Mouse (Mus musculus) megakaryocyte progenitor cell, adult 5-6 weeks (primary cell): ENCODE measurements around the gene B4galt1. TPM values are rescaled to one million over a fixed set of nuclear protein-coding genes. Genes with fewer than 3 reads are reported as not detected.

Experiments used
- ATAC-seq: replicated peaks from 2 replicates; pipeline ENCODE4 v1.8.0; 2016; ENCODE audit warnings: mild to moderate bottlenecking, moderate TSS enrichment, inconsistent platforms; ENCODE audit not compliant: poor library complexity
- total RNA-seq, 2 experiments: library from RNA; stranded (forward) in 1 of 2; stranded (reverse) in 1 of 2; fragments of 157-497, 149-512 nt in 1 of 2; fragments of 200-1000 nt in 1 of 2; gene quantifications; 2 replicates each; pipeline versions ENCODE4 v1.2.3 to v1.2.4; 2015 to 2017

Gene B4galt1
- total RNA-seq, 2 experiments from 2014 or later: 46.5 to 71.5 TPM

DNA sequence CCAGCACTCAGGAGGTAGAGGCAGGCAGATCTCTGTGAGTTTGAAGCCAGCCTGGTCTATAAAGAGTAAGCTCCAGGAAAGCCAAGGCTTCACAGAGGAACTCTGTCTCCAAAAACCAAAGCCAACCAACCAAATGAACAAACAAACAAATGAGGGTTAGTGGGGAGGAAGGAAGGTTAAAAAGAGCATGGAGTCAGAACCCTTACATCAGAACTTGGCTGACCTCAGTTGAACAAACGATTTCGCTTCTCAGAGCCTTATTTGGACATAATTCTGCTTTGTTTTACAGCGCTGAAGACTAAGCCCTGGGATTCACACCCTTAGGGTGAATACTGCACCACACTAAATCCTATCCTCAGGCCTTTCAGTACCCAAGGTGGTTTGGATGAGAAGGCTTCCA lies 18.3 kb upstream of the B4galt1 start:
- no peak for ATAC-seq

DNA sequence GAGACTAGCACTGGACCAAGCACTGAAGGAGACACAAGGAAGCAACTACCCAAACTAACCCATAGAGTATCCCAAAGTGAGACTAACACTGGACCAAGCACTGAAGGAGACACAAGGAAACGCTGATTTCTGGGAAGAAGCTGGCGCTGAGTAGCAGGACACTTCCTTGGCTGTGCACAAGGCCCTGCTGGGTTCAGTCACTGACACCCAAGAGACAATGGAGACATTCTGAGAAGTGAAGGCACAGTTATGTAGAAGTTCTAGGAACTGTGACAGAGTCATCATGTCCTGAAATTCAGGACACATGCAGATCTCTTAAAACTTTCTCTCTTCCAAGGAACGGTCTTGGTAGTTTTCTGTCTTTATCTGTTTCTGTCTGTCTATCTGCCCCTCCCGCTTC lies 16.4 kb upstream of the B4galt1 start:
- ATAC-seq: no peak

DNA sequence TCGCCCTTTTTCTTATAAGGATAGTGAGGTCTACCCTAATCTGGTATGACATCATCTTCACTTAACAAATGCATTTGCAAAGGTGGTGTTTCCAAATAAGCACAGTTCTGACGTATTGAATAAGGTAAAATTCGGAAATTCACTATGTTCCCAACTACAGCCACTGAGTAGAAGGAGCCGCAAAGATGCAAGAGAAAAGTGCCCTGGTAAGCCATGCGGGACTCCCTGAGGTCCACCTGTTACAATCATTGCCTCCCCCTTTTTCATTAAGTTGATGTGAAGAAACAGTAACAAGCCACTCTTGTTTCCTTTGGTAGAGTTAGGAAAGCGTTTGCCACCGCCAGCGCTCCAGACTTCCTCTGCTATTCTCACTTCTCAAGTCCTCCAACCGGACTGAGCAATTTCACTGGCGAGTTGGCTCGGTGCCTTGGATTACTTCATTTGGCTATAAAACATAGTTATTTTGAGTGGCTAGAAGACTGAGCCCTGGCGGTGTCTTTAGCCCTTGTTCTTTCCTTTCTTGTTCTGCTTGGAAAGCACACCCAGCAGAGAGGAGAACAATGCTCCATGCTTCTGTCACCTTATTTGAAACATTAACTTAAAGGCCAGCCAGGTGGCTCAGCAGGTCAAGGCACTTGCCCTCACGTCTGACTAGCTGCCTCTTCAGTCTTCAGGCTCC lies 14.9 kb upstream of the B4galt1 start:
- peak; percentile 86 for ATAC-seq

DNA sequence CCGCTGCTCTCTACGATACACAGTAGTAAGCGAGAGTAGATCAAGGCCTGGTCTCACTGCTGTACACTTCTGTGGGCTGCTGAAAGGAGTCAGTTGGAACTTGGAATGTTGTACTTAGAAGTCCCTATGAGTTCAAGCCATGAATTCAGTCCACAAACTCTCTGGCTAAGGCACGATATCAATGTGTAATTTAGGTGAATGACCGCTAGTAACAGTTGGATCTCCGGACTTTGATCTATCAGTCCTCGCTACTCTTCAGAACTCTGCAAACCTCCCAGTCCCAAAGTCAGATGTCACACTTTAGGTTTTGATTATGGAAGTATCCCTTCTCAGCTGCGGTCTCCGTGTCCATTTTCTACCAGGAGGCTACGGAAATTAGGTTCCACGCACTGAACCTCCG lies 10.6 kb upstream of the B4galt1 start:
- ATAC-seq: no peak

DNA sequence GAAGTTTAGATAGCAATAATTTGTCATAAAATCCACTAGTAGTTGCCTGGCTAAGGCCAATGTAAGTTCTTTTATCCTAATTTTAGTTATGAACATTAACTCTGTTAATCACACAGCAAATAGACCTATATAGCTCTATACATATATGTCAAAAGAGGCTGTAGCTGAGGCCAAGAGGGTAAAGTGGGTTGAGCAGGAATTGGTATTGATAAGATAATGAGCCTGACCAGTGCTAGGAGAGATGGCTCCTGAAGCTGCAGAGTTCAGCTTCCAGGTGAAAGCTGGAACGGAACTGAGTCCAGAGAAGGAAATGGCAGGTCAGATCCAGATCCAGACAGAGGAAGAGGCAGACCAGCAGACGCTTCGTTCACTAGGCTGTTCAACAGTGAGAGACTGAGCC lies 9.5 kb upstream of the B4galt1 start:
- ATAC-seq: no peak

DNA sequence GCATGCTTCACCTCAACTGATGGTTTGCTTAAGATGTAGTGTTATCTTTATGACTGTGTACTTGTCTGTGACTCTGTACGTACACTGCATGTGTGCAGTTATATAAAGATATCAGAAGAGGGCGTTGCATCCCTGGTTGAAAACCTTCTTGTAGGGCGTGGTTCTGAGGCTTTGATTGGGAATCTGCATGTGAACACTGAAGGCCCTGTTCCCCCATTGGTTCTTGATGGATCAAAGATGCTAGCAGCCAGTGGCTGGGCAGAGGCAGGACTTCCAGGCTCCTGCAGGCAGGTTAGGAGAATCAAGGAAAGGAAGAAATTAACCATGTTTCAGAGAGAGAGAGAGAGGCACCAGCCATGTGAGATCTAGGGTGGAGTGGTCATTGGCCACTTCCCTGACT lies 7.3 kb upstream of the B4galt1 start:
- ATAC-seq: no peak

DNA sequence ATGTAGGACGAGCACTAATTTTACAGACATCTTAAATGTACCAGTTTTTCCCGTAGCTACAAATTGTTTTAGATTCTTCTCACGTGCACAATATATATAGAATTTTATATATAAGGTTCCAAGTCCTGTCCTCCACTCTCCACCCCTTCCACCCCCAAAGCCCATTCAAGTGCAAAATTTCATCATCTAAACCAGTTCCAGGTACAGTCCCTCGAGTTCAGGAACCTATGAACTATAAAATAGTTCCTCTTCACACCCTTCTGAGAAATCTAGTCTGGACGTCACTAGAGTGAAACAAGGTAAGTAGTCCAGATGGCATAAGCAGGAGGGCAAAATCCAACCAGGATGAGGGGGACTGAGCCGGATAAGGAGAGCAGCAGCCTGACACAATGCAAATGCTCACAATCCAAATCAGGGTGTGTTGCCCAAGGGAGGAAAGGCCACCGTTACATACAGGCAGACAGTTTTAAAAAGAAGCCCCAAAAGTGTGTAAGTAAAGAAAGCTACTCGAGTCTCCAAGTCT lies 4.1 kb upstream of the B4galt1 start:
- ATAC-seq: no peak

DNA sequence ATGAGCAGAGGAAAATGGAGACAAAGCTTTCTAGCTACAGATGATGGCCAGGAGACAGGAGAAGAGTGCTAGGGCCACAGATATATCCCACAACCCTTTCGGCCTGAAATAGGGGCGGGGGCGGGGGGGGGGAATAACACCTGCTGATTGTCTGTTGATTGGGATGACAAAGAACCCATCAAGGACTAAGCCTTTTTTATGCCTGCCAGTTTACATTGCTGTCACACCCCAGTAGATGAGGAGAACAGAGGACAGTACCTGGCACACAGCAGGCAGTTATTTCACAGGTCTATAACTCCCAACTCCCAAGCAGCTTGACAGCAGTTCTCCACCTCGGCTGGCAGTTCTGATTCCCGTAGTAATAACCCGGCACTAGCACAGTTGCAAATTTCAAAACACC lies 2.8 kb upstream of the B4galt1 start:
- ATAC-seq: no peak

DNA sequence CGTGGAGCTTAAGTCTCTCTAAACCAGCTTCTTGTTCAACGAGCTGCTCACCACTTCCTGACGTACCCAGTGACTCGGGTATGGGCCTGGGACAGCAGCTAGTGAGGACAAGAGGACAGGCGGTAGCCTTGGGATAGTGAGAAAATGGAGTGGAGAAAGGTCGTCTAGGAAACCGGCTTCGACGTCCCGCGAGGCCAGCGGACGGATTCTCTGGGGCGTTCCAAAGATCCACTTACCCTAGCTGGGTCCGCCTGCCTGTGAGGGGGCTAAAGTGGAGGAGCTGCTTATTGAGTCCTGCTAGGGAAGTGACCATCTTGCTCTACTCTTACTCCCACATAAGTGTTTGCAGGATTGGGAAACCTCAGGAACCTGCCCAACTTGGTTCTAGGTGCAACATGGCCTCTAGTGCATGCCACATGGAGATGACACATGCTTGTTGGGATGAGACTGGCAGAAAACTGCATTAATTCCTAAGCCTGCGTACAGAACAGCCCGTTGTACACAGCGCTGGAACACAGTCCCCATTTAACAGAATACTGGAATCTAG lies 655 bp upstream of the B4galt1 start:
- peak; percentile 1 for ATAC-seq

DNA sequence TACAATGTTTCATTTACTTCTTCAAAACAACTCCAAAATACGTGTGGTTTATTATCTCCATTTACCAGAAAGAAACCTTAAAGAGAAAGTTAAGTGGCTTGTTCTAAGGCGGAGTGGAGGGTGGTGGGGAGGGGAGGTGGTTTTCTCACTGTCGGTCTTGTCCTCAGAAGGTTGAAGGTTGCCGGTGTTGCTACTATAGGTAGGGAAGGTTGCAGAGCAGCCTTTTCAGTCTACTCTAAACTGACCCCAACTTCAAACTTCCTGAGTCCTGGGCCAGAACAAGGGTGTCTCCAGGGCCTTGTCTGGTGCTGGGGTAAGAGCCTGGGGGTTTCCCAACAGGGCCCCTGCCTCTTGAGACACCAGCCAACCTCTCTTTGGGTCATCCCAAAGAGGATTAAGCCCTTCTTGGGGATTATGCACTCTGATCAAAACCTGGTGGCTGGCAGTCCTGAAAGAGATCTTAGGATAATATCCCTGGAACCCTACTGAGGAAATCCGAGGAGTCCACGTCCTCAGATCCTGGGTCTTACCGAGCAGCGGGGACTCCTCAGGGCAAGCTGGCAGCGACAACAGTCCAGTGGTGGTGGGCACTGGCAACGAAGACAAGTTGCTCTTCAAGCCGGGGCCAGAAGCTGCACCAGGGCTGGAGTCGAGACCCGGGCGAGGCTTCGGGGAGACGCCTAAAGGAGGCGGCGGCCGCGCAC lies 792 bp downstream of the B4galt1 start:
- no peak for ATAC-seq

DNA sequence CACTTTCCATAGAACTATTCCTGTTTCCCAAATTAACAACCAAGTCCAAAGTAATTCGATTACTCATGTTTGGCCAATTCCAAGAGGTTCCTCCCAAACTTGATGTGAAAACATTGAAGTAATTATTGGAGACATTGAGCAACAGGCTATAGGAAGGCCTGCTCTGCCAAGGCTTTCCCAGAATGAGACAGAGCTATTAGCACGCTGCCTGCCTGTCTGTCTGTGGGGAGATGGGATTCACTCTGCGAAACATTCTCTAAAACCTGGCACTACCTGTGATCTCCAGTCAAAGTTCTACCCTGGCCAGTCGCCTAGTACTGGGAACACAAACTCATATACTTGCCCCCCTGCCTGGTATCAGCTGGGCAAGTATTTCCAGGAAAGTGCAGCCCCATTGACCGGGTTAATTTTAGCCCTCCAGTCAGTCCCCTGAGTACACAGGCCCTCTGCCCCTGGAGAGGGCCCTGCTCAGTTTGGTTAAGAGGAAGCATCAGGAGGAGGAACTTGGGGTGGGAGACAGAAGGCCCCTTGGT lies 1.5 kb downstream of the B4galt1 start:
- ATAC-seq: no peak

DNA sequence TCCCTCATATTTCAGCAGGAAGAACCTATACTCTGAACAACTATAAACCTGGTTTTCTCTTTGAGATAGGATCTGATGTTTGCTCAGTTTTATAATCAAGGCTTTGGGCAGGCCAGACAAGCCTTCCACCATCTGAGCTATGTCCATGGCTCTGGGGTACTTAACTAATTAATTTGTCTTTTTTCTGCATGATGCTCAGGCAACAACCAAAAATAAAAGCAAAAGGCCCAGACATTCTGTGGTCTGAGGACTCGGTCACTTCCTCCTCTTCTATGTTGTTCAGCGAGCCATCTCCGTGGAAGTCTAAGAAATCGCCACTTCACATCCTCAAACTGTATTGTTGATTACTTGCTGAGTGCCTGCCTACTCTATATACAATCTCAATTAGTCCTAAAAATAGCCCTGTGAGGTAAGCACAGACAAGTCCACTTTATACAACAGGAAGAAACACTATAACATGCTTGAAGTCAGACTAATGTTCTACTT lies 2.0 kb downstream of the B4galt1 start:
- no peak for ATAC-seq

DNA sequence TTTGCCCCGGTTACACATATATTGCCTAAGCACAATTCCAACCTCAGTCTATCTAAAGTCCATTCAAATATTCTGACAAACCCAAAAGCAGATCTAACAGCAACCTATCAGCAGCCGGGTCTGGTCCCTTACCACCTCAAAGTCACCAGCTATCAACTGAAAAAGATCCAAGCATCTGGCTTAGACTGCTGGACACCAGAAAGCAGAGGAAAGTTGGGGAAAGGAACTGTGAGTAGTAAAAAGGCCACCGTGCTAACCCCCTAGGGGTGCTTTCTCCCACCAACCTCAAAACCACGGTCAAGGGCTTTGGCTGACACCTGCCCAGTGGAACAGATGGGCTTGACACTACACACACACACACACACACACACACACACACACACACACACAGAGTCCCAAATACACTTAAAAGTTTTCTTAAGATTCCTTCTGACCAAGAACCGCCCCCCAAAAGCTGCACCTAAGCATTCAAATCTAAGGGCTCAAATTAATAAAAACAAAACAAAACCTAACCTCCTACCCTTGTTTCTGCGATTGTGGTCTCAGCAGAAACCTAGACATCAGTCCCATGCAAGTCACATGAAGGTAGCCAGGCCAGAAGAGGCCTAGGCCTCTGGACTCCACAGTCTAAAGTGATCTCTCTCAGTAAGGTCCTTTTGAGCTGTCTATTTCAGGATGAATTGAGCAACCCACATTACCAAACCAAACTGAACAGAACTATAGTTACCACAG lies 2.6 kb downstream of the B4galt1 start:
- no peak for ATAC-seq

DNA sequence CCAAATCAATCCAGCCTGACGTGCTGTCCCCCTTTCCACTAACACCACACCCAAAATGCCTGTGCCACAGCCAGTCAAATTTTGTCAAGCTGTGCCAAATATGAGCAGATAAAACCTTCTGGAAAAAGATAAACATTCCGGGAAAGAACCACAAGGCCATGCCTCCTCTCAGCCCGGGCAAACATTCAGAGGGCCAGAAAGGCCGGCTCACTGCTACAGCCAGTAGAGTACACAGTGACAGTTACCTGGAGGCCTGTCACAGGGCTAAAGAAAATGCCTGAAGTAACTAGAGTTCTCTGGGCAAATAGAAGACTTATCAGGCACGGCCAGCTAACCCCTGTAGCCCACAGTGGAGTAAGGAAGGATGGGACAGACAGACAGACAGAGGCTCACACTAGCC lies 3.2 kb downstream of the B4galt1 start:
- peak; percentile 5 for ATAC-seq

DNA sequence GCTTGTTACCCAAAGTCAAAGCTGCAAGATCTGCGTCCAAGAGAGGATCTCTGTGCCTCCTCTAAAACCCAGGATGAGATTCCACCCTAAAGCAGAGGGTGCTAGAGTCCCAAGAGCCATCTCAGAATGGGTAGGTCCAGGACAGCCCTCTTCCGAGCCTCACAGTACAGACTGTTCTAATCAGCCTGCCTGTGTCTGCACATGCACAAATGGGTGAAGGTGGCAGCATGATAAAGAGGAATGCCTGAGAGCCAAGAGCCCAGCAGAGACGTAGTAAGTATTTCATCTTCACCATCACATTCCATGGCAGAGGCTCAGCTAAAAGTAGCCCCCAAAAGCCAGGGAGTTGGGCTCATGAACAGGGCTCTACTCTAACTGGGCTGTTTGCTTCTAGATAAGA lies 4.3 kb downstream of the B4galt1 start:
- peak; percentile 33 for ATAC-seq

DNA sequence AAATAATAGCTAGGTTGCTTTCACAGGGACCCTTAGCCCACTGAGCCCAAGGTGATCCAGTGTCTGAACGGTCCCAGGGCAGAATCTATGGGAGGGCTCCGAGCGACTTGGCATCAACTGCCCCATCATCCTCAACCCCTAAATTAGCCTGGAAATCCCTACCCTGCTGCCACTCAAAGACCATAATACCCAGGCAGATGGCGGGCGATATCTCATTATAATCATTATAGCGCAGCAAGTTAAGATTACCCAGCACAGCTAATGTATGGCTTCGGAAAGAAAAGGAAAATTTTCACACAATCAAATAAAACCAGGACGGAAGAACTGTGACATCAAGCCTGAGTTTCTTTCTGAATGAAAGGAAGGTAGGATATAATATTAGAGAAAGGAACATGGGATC lies 5.6 kb downstream of the B4galt1 start:
- ATAC-seq: no peak

DNA sequence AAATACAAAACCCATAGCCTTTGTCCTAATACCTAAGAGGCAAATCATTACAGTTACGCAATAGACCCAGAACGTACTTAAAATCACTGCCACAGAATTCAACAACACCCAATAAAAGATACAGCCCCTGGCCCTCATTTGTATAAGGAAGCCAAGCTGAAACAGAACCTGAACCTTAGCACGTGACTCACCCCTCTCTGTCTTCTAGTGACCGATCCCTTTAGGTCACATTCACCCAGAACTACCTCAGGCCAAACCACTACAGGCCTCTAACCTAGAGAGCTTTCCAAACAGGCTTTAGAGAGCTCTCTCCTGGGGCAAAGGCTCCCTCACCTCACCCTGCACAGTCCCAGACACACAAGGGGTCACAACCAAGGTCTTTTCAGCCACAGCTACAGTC lies 6.6 kb downstream of the B4galt1 start:
- no peak for ATAC-seq

DNA sequence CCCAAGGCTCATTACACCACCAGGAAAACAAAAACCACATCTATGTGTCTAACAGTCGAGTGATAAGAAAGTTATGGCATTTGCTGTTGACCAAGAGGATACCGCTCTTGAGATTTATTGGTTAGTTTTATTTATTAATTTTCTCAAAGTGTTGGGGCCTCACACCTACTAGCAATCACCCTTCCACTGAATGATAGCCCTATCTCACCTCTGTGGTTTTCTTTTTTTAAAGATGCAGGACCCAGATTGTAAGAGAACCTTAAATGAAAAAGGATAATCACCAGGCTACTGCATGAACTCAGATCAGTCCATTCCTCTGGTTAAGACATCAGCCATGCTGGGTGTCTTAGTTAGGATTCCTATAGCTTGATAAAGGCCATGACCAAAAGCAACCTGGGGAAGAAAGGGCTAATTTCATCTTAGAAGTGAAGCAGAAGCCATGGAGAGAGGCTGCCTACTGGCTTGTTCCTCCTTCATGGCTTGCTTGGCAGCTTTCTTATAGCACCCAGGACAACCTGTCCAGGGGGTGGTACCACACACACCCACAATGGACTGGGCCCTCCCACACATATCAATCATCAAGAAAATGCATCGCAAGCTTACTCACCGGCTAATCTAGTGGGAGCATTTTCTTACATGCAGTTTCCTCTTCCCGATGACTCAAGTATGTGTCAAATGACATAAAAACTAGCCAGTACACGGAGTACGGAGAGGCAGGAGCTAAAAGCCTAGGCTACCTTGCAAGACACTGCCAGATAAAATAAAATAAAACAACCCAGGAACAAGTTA lies 7.5 kb downstream of the B4galt1 start:
- ATAC-seq: peak; percentile 2; the same call in 1 of the 2 replicates

DNA sequence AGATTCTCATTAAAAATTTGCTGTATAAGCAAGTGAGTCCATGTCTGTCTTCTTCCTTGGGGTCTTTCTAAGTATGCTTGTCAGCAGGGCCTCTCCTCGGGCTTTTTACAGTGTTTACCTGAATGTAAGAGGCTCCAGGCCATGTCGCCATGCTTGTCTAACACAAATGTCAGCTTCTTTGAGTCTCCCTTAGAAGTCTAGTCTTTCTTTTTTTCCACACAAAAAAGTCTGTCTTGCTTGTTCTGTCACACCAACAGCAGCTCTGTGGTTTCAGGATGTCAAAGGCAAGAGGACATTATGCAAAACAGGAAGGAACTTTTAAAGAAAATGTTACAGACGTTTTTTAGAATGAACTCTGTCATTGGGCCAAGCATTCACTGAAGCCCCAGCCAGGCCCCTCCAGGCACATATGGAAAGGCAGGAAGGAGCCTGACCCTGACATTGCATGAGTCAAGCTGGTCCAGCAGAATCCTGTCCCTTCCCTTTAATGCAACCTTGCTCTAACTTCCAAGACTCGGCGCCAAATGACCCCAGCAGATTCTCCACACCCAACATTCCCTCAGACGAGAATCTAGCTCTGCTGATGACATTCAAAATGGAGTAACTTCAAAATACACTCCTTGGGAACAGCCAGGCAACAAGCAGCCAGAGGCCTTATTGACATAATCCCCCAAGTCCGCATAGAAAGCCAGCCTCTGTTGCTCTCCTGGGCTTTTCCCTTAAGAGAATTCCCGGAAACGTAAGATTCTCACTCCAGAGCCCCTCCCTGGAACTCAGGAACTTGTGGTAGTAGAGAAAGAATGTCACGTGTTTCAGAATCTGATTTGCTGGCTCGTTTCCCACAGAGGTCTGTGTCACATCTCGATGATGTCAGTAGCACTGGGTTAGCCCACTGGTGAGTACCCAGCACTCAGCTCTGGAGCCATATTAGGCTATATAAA lies 8.7 kb downstream of the B4galt1 start:
- peak; percentile 34 for ATAC-seq
